Mouse (Mus musculus): ENCODE measurements around the gene Rbm43. TPM values are rescaled to one million over a fixed set of nuclear protein-coding genes. Genes with fewer than 3 reads are reported as not detected.

Gene Rbm43
- polyA plus RNA-seq, 1 experiment from 2014 or later: 11.9 TPM

- peaks cover 7% of the 10 kb centered on the region for H3K4me1 ChIP-seq (ENCODE audit: insufficient read depth)
- peak; percentile 44 for DNase-seq
- no peaks in the 10 kb centered on the region for H3K27me3 ChIP-seq (ENCODE audit: insufficient read depth, low read length)
- TF ChIP-seq EP300 (IDR thresholded peaks at IDR 0.05; ENCODE audit: low read depth) (no peak), CTCF (IDR thresholded peaks at IDR 0.05; ENCODE audit: low read depth) (no peak)
- peak overlapping the region; percentile 82 for H3K9ac ChIP-seq (replicated peaks)
- H3K36me3 ChIP-seq (replicated peaks; ENCODE audit: insufficient read depth, low read length): no peaks in the 10 kb centered on the region
- WGBS (ENCODE audit: insufficient replicate concordance): 8% methylated on average over 5 of the region's 5 CpGs
- H3K27ac ChIP-seq (ENCODE audit: low read depth): peak overlapping the region; percentile 95
- peak; percentile 70 for ATAC-seq
- H3K4me3 ChIP-seq (ENCODE audit: low read depth, low read length): peak overlapping the region; percentile 69
- H3K9me3 ChIP-seq (ENCODE audit: low read length): no peaks in the 10 kb centered on the region
- peak overlapping the region; percentile 65 for H3K4me2 ChIP-seq (ENCODE audit: low read depth, low read length)
Measured at GRCm38 (mm10) chr2:51972142-51972541, 37.2 kb upstream of the Rbm43 start.

- Histone ChIP-seq H3K36me3 (replicated peaks; ENCODE audit: insufficient read depth, low read length) (no peaks in the 10 kb centered on the region), H3K9me3 (ENCODE audit: low read length) (no peaks in the 10 kb centered on the region), H3K4me1 (ENCODE audit: insufficient read depth) (peaks cover 7% of the 10 kb centered on the region), H3K4me3 (ENCODE audit: low read depth, low read length) (no peak overlapping the region), H3K4me2 (ENCODE audit: low read depth, low read length) (no peak overlapping the region), H3K9ac (replicated peaks) (no peak overlapping the region), H3K27me3 (ENCODE audit: insufficient read depth, low read length) (no peaks in the 10 kb centered on the region), H3K27ac (ENCODE audit: low read depth) (no peak overlapping the region)
- no peak for DNase-seq
- TF ChIP-seq EP300 (IDR thresholded peaks at IDR 0.05; ENCODE audit: low read depth): no peak
- no peak for TF ChIP-seq CTCF (IDR thresholded peaks at IDR 0.05; ENCODE audit: low read depth)
- no peak for ATAC-seq
- WGBS (ENCODE audit: insufficient replicate concordance): 96% methylated on average over 4 of the region's 4 CpGs
Measured at GRCm38 (mm10) chr2:51970897-51971296, 35.9 kb upstream of the Rbm43 start.

GRCm38 (mm10) chr2:51967288-51967687 is 32.3 kb upstream of the Rbm43 start:
- Histone ChIP-seq H3K4me3 (ENCODE audit: low read depth, low read length) (no peak overlapping the region), H3K27ac (ENCODE audit: low read depth) (no peak overlapping the region), H3K4me2 (ENCODE audit: low read depth, low read length) (no peak overlapping the region), H3K9me3 (ENCODE audit: low read length) (no peaks in the 10 kb centered on the region), H3K4me1 (ENCODE audit: insufficient read depth) (no peaks in the 10 kb centered on the region), H3K27me3 (ENCODE audit: insufficient read depth, low read length) (no peaks in the 10 kb centered on the region), H3K9ac (replicated peaks) (no peak overlapping the region), H3K36me3 (replicated peaks; ENCODE audit: insufficient read depth, low read length) (no peaks in the 10 kb centered on the region)
- DNase-seq (no peak), ATAC-seq (no peak)
- WGBS (ENCODE audit: insufficient replicate concordance): 71% methylated on average over 3 of the region's 3 CpGs
- no peak for TF ChIP-seq EP300 (IDR thresholded peaks at IDR 0.05; ENCODE audit: low read depth)
- TF ChIP-seq CTCF (IDR thresholded peaks at IDR 0.05; ENCODE audit: low read depth): no peak

GRCm38 (mm10) chr2:51953648-51954204 is 18.8 kb upstream of the Rbm43 start:
- no peaks in the 10 kb centered on the region for H3K27me3 ChIP-seq (ENCODE audit: insufficient read depth, low read length)
- no peak overlapping the region for H3K4me2 ChIP-seq (ENCODE audit: low read depth, low read length)
- ATAC-seq (no peak), DNase-seq (no peak)
- TF ChIP-seq CTCF (IDR thresholded peaks at IDR 0.05; ENCODE audit: low read depth) (no peak), EP300 (IDR thresholded peaks at IDR 0.05; ENCODE audit: low read depth) (no peak)
- H3K4me3 ChIP-seq (ENCODE audit: low read depth, low read length): no peak overlapping the region
- no peaks in the 10 kb centered on the region for H3K4me1 ChIP-seq (ENCODE audit: insufficient read depth)
- H3K9ac ChIP-seq (replicated peaks): no peak overlapping the region
- 63% methylated on average over 7 of the region's 7 CpGs for WGBS (ENCODE audit: insufficient replicate concordance)
- H3K27ac ChIP-seq (ENCODE audit: low read depth): no peak overlapping the region
- H3K9me3 ChIP-seq (ENCODE audit: low read length): no peaks in the 10 kb centered on the region
- peaks cover 13% of the 10 kb centered on the region for H3K36me3 ChIP-seq (replicated peaks; ENCODE audit: insufficient read depth, low read length)

GRCm38 (mm10) chr2:51950876-51951275 is 15.9 kb upstream of the Rbm43 start:
- Histone ChIP-seq H3K4me2 (ENCODE audit: low read depth, low read length) (no peak overlapping the region), H3K36me3 (replicated peaks; ENCODE audit: insufficient read depth, low read length) (peaks cover 13% of the 10 kb centered on the region), H3K4me3 (ENCODE audit: low read depth, low read length) (no peak overlapping the region), H3K4me1 (ENCODE audit: insufficient read depth) (no peaks in the 10 kb centered on the region), H3K9ac (replicated peaks) (no peak overlapping the region), H3K27me3 (ENCODE audit: insufficient read depth, low read length) (no peaks in the 10 kb centered on the region), H3K9me3 (ENCODE audit: low read length) (no peaks in the 10 kb centered on the region), H3K27ac (ENCODE audit: low read depth) (no peak overlapping the region)
- TF ChIP-seq CTCF (IDR thresholded peaks at IDR 0.05; ENCODE audit: low read depth) (no peak), EP300 (IDR thresholded peaks at IDR 0.05; ENCODE audit: low read depth) (no peak)
- 52% methylated on average over 1 of the region's 1 CpGs for WGBS (ENCODE audit: insufficient replicate concordance)
- ATAC-seq (no peak), DNase-seq (no peak)

GRCm38 (mm10) chr2:51948105-51948830 is 13.3 kb upstream of the Rbm43 start:
- H3K4me1 ChIP-seq (ENCODE audit: insufficient read depth): no peaks in the 10 kb centered on the region
- H3K4me2 ChIP-seq (ENCODE audit: low read depth, low read length): no peak overlapping the region
- peaks cover 10% of the 10 kb centered on the region for H3K36me3 ChIP-seq (replicated peaks; ENCODE audit: insufficient read depth, low read length)
- ATAC-seq: 0 out of 2 replicates have a peak, but pooled peaks have one; percentile 19
- no peak overlapping the region for H3K9ac ChIP-seq (replicated peaks)
- no peak for DNase-seq
- WGBS (ENCODE audit: insufficient replicate concordance): 75% methylated on average over 6 of the region's 6 CpGs
- H3K4me3 ChIP-seq (ENCODE audit: low read depth, low read length): no peak overlapping the region
- H3K9me3 ChIP-seq (ENCODE audit: low read length): no peaks in the 10 kb centered on the region
- H3K27me3 ChIP-seq (ENCODE audit: insufficient read depth, low read length): no peaks in the 10 kb centered on the region
- TF ChIP-seq EP300 (IDR thresholded peaks at IDR 0.05; ENCODE audit: low read depth): no peak
- TF ChIP-seq CTCF (IDR thresholded peaks at IDR 0.05; ENCODE audit: low read depth): no peak
- peak overlapping the region; percentile 16; the same call in 1 of the 2 replicates for H3K27ac ChIP-seq (ENCODE audit: low read depth)
